Mouse (Mus musculus): Measurements from ENCODE around the gene Rexo5.

DNA sequence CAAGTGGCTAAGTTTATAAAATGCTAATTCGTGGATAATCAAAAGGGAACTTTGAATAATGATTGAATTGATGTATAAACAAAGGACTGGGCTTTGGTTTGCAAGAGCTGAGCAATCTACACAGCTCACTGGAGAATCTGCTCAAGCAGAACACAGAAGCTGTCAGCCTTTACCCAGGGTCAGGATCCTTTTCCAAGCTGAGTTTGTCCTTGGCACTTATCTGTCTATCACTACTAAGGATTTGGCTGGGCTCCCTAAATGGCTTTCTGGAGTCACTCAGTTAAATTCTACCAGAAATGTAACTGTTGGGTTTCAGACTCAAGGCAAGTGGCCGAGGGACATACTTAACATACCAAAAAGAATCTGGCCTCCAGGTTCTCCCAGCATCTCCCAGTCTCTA is 43.9 kb upstream of the Rexo5 start:
- TF ChIP-seq CTCF (IDR thresholded peaks at IDR 0.05; ENCODE audit: low read depth, low read length) (no peak), POLR2AphosphoS5 (IDR thresholded peaks at IDR 0.05; ENCODE audit: insufficient replicate concordance, low read depth, low read length) (no peak), GATA1 (IDR thresholded peaks at IDR 0.05; ENCODE audit: borderline replicate concordance, low read length) (no peak)
